Mouse (Mus musculus) embryonic facial prominence, embryonic 15.5 days (tissue): ENCODE results near the gene Cdh9. TPM values are rescaled to one million over a fixed set of nuclear protein-coding genes. Genes with fewer than 3 reads are reported as not detected.

ENCODE experiments used
- ATAC-seq: fragments of 200-750 bp; cut with Nextera tagmentation; 2 replicates; pipeline ENCODE4 v1.8.0; 2017; ENCODE audit warnings: low read depth, moderate TSS enrichment; ENCODE audit not compliant: insufficient number of reproducible peaks, low FRiP score, low TSS enrichment
- H3K27ac ChIP-seq: fragments of 300-500 bp; sonication (generic); replicated peaks from 2 replicates; pipeline ENCODE4 v1.5.1; 2015; ENCODE audit warnings: mild to moderate bottlenecking, inconsistent platforms
- H3K27me3 ChIP-seq: fragments of 300-500 bp; sonication (generic); 2 replicates; pipeline ENCODE4 v1.6.1; 2015; ENCODE audit warnings: inconsistent platforms
- H3K36me3 ChIP-seq: fragments of 300-500 bp; sonication (generic); 2 replicates; pipeline ENCODE4 v1.6.1; 2015; ENCODE audit warnings: mild to moderate bottlenecking, inconsistent platforms
- H3K4me1 ChIP-seq: fragments of 300-500 bp; sonication (generic); 2 replicates; pipeline ENCODE4 v1.6.1; 2015; ENCODE audit warnings: inconsistent platforms
- H3K4me2 ChIP-seq: fragments of 300-500 bp; sonication (generic); replicated peaks from 2 replicates; pipeline ENCODE4 v1.6.1; 2015; ENCODE audit warnings: mild to moderate bottlenecking, inconsistent platforms
- H3K4me3 ChIP-seq: fragments of 300-500 bp; sonication (generic); replicated peaks from 2 replicates; pipeline ENCODE4 v1.5.1; 2015; ENCODE audit warnings: mild to moderate bottlenecking, inconsistent platforms
- H3K9ac ChIP-seq: fragments of 300-500 bp; sonication (generic); 2 replicates; pipeline ENCODE4 v1.6.1; 2015; ENCODE audit warnings: inconsistent platforms
- H3K9me3 ChIP-seq: fragments of 300-500 bp; sonication (generic); replicated peaks from 2 replicates; pipeline ENCODE4 v1.6.1; 2016; ENCODE audit warnings: inconsistent platforms
- WGBS: fragments of 180-500 bp; shearing (Covaris S2); methylation state at CpG from one replicate; pipeline ENCODE4 v1.1.7; 2015; 5-methylcytosine and 5-hydroxymethylcytosine counted together
- polyA plus RNA-seq: library from polyadenylated mRNA; unstranded; fragments of >200 nt; fragmentation: Nextera tagmentation; extraction: Ambion mirVana; gene quantifications from 2 replicates; pipeline ENCODE4 v1.2.1, GENCODE M21; 2015

The Cdh9 gene
- polyA plus RNA-seq: 0.26 and 0.32 TPM in 2 replicates

DNA sequence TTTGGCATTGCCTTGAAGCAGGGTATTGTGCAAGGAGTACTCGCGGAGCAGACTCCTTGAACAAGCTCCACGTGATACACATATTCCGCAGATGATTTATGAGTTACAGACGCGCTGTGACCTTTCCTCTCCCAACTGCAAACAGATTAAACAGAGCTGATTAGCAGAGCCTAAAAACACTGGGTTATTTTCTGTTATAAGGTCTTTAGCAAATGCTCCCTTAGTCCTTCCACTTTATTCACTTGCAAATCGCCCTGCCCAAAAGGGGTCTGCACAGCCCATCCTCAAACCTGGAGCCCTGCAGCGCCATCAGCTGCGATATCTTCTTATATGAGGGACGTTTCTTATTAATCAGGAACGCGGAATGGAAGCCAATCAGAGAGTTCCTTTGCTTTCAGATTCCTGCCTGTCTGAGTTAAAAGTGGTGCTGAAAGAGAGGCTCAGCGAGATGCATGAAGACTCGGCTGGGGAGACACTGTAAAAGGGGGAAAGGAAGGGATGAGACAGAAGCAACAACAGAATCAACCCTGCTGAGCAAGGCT lies at the start of gene Cdh9:
Gene Cdh9 (plus strand): TSS at position 287 of the 542 bp plus-strand sequence.
- Histone ChIP-seq H3K27ac (no peak within 1 kb of the TSS), H3K4me1 (0 out of 2 replicates have a peak, but pooled peaks cover 6% of the 10 kb centered on the region), H3K36me3 (no peaks in the 10 kb centered on the region), H3K27me3 (no peaks in the 10 kb centered on the region), H3K9me3 (no peaks in the 10 kb centered on the region), H3K9ac (no peak within 1 kb of the TSS), H3K4me3 (peak within 1 kb of the TSS; percentile 37), H3K4me2 (peak within 1 kb of the TSS; percentile 49)
- ATAC-seq: no peak
- 2% methylated on average over 14 of the region's 14 CpGs for WGBS

DNA sequence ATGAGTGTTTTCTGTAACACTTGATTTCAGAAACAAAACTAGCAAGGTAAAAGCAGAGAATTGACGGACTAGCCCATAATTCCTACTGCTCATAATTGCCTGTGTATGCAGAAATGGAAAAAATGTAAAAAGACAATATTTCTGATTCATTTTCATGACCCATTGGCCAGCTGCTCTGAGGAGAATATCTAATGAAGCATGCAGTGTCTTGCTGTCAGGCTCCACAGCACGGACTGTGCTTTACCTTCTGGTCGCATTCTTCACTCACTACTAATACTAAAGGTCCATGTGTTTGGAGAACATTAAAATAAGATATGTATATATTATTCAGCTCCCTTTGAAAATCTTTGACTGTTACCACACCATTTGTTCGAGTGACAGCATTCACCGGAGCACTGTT lies 49.5 kb upstream of the Cdh9 start:
- no peaks in the 10 kb centered on the region for H3K36me3 ChIP-seq
- no peak for ATAC-seq
- no peaks in the 10 kb centered on the region for H3K9me3 ChIP-seq
- H3K4me2 ChIP-seq: no peak overlapping the region
- H3K27ac ChIP-seq: no peak overlapping the region
- no peaks in the 10 kb centered on the region for H3K4me1 ChIP-seq
- H3K9ac ChIP-seq: no peak overlapping the region
- H3K27me3 ChIP-seq: no peaks in the 10 kb centered on the region
- 69% methylated on average over 5 of the region's 5 CpGs for WGBS
- H3K4me3 ChIP-seq: no peak overlapping the region

DNA sequence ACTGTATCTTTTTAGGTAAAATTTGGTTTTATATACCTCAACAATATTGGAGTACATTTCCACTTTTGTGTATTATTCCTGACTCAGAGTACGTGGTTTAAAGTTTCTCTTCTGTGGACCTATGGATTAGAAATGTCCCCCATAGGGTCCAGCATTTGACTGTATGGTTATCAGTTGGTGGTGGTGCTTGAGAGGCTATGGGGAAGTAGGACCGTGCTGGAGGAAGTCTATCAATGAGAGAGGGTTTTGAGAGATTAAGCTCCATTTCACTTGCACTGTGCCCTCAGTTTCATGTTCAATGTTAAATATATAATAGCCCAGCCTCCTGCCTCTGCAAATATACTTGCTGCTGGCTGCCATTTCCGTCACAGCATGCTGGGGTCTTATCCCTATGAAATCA lies 28.7 kb upstream of the Cdh9 start:
- Histone ChIP-seq H3K27me3 (no peaks in the 10 kb centered on the region), H3K36me3 (no peaks in the 10 kb centered on the region), H3K4me2 (no peak overlapping the region), H3K4me1 (no peaks in the 10 kb centered on the region), H3K9me3 (no peaks in the 10 kb centered on the region), H3K9ac (no peak overlapping the region), H3K27ac (no peak overlapping the region), H3K4me3 (no peak overlapping the region)
- no peak for ATAC-seq
- WGBS: 77% methylated on average over 3 of the region's 3 CpGs

DNA sequence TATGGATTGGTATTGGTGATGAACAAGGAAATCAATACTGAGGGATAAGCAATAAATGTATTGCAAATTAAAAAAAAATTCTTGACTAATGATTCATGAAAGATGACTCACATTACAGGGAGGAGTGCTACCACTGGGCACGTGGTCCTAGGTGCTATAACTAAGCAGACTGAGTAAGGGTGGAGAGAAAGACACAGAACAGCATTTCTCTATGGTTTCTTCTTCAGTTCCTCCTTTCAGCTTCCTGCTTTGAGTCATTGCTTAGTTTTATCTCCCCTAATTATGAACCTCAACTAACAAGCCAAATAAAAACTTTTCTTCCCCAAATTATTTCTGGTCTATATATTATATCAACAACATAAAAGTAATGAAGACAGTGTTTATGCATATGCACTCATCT lies 26.2 kb upstream of the Cdh9 start:
- Histone ChIP-seq H3K9ac (no peak overlapping the region), H3K4me3 (no peak overlapping the region), H3K27ac (no peak overlapping the region), H3K27me3 (no peaks in the 10 kb centered on the region), H3K9me3 (no peaks in the 10 kb centered on the region), H3K4me1 (no peaks in the 10 kb centered on the region), H3K4me2 (no peak overlapping the region), H3K36me3 (no peaks in the 10 kb centered on the region)
- WGBS: 54% methylated on average over 1 of the region's 1 CpGs
- ATAC-seq: no peak

DNA sequence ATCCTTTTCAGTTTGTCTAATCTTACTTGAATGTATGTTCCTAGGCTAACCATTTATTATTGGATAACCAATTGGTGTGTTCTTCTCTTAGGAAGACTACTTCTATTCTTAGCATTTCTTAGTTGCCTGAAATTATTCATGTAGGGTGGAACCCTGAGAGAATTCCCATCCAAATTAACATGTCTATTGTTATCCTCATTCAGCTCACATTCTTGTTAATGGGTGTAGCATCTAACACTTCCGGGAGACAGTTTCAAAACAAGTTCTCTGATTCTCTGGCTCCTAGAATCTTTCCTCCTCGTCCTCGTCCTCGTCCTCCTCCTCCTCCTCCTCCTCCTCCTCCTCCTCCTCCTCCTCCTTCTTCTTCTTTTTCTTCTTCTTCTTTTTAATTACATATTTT lies 10.5 kb downstream of the Cdh9 start:
- Histone ChIP-seq H3K4me2 (no peak overlapping the region), H3K27ac (no peak overlapping the region), H3K9me3 (no peaks in the 10 kb centered on the region), H3K4me1 (no peaks in the 10 kb centered on the region), H3K4me3 (no peak overlapping the region), H3K9ac (no peak overlapping the region), H3K36me3 (no peaks in the 10 kb centered on the region), H3K27me3 (no peaks in the 10 kb centered on the region)
- 87% methylated on average over 4 of the region's 4 CpGs for WGBS
- no peak for ATAC-seq

- Histone ChIP-seq H3K27ac (no peak overlapping the region), H3K9me3 (no peaks in the 10 kb centered on the region), H3K4me3 (no peak overlapping the region), H3K4me2 (no peak overlapping the region), H3K9ac (no peak overlapping the region), H3K27me3 (no peaks in the 10 kb centered on the region), H3K4me1 (no peaks in the 10 kb centered on the region), H3K36me3 (no peaks in the 10 kb centered on the region)
- WGBS: 84% methylated on average over 1 of the region's 1 CpGs
- ATAC-seq: no peak
These were observed 18.1 kb downstream of the Cdh9 start for GRCm38 (mm10) chr15:16746672-16747071.

GRCm38 (mm10) chr15:16763252-16763651 lies 34.7 kb downstream of the Cdh9 start:
- no peak for ATAC-seq
- no peak overlapping the region for H3K4me2 ChIP-seq
- H3K9ac ChIP-seq: no peak overlapping the region
- no peaks in the 10 kb centered on the region for H3K27me3 ChIP-seq
- H3K4me3 ChIP-seq: no peak overlapping the region
- H3K4me1 ChIP-seq: no peaks in the 10 kb centered on the region
- no peaks in the 10 kb centered on the region for H3K9me3 ChIP-seq
- WGBS: 78% methylated on average over 3 of the region's 3 CpGs
- H3K36me3 ChIP-seq: no peaks in the 10 kb centered on the region
- no peak overlapping the region for H3K27ac ChIP-seq

DNA sequence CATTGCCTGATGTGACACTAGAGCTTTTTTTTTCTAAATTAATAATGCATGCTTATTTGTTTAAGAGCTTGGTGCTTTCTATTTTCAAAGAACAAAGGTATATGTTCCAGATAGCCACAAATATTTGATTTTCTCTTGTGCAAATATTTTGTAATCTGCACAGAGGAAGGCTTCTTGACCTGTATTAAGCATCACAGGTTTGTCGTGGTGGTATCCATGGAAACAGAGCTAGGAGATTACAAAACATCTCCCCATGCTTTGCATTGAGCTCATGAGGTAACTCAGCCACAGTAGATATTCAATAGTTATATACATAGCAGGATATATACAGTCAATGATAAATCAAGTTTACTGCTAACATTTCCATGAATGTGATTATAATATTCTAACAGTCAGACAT lies 56.0 kb downstream of the Cdh9 start:
- Histone ChIP-seq H3K27ac (no peak overlapping the region), H3K4me1 (no peaks in the 10 kb centered on the region), H3K27me3 (no peaks in the 10 kb centered on the region), H3K4me2 (no peak overlapping the region), H3K4me3 (no peak overlapping the region), H3K9me3 (no peaks in the 10 kb centered on the region), H3K9ac (no peak overlapping the region), H3K36me3 (no peaks in the 10 kb centered on the region)
- WGBS: 52% methylated on average over 1 of the region's 1 CpGs
- no peak for ATAC-seq

DNA sequence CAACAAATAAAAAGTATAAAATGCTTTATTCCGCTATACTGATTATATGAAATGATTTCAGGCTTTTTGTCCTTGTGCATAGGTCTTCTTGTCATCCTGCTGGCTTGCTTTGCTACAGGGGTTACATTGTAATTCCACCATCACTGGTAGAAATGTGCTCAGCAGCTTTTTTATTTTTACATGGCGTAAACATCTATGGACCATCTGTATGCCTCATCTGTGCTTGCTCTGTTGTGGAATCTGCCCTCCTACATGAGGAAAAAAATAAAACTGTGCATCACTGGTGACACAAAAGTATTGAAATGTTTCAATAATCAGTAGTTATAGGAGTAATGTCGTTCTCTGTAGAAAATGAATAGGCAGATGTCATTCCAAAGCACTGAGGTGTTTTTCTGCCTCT lies 64.3 kb downstream of the Cdh9 start:
- H3K27me3 ChIP-seq: no peaks in the 10 kb centered on the region
- no peak overlapping the region for H3K9ac ChIP-seq
- no peak for ATAC-seq
- no peak overlapping the region for H3K27ac ChIP-seq
- no peak overlapping the region for H3K4me2 ChIP-seq
- no peaks in the 10 kb centered on the region for H3K9me3 ChIP-seq
- no peak overlapping the region for H3K4me3 ChIP-seq
- no peaks in the 10 kb centered on the region for H3K4me1 ChIP-seq
- WGBS: 82% methylated on average over 3 of the region's 3 CpGs
- H3K36me3 ChIP-seq: no peaks in the 10 kb centered on the region

- H3K9ac ChIP-seq: no peak overlapping the region
- no peak for ATAC-seq
- no peaks in the 10 kb centered on the region for H3K9me3 ChIP-seq
- H3K36me3 ChIP-seq: no peaks in the 10 kb centered on the region
- H3K27ac ChIP-seq: no peak overlapping the region
- H3K4me2 ChIP-seq: no peak overlapping the region
- H3K4me1 ChIP-seq: no peaks in the 10 kb centered on the region
- H3K27me3 ChIP-seq: no peaks in the 10 kb centered on the region
- no peak overlapping the region for H3K4me3 ChIP-seq
These were observed 72.7 kb downstream of the Cdh9 start for GRCm38 (mm10) chr15:16801302-16801701.

DNA sequence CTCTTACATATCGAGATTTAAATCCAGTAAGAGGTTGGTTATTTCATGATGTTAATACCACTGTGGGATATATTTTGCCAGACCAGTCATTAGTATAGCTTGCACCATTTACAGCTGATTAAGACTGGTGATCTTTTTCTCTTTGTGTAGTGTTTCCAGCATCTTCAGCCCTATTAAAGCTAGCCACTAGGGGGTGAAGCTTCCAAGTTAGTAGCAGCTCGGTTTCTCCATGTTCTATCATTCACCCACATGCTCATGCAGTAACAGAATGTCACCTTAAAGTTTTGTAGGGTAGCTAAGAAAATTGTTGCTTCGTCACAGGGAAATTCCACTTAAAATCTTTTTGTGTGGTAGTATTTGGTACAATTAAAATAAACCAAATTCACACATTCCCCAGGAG lies 82.2 kb downstream of the Cdh9 start:
- H3K4me2 ChIP-seq: no peak overlapping the region
- no peak overlapping the region for H3K27ac ChIP-seq
- no peaks in the 10 kb centered on the region for H3K9me3 ChIP-seq
- H3K4me3 ChIP-seq: no peak overlapping the region
- ATAC-seq: no peak
- H3K27me3 ChIP-seq: no peaks in the 10 kb centered on the region
- 72% methylated on average over 3 of the region's 3 CpGs for WGBS
- no peaks in the 10 kb centered on the region for H3K4me1 ChIP-seq
- H3K9ac ChIP-seq: no peak overlapping the region
- H3K36me3 ChIP-seq: no peaks in the 10 kb centered on the region

GRCm38 (mm10) chr15:16814035-16814434 lies 85.5 kb downstream of the Cdh9 start:
- Histone ChIP-seq H3K4me1 (no peaks in the 10 kb centered on the region), H3K27me3 (no peaks in the 10 kb centered on the region), H3K36me3 (no peaks in the 10 kb centered on the region), H3K27ac (no peak overlapping the region), H3K4me3 (no peak overlapping the region), H3K9me3 (no peaks in the 10 kb centered on the region), H3K4me2 (no peak overlapping the region), H3K9ac (no peak overlapping the region)
- no peak for ATAC-seq
- WGBS: 75% methylated on average over 1 of the region's 1 CpGs
